9 mouse cellular contexts compared by ENCODE assay signal in the genomic region with DNA sequence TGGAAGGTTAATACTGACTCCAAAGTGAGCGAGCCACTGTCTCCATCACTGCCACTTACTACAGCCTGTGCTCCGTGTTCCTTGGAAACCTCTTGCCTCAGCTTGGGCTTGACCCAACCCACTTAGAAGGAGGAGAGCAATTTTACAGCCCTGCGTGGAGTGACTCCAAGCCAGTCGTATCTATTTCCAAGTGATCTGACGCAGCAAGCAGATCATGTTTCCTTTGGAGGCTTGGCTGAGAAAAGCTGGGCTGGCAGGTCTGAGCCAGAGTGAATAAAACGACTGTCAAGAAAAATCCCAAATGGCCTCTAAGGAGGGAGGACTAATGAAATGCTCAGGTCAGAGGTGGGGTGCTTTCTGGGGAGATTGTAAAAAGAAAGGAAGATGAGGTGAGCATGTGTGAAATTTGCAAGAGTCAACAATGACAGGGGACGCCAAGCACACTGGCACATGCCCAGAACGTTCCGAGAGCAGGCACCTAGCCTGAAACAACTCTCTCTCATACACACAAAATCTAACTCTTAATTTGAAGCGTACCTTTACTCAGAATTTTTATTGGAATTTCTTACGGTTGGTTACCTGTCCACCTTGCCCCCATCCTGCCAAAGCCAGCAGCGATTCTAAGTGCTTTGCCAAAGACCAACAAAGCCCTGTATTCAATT.
DNase-seq lines count a peak whose midpoint lies in the region; ATAC-seq and TF ChIP-seq lines count a peak whose summit lies in the region.
"Had no signal": no experiment of that assay in that cellular context is flagged by ENCODE, and none has a peak within 500 bp of the region (broad histone marks: within the 10 kb centered on the region; RNA-seq: fewer than 3 reads in every experiment).

No protein-coding gene starts in this region.

- H3K9me3 ChIP-seq in heart, embryonic 11.5 days (replicated peaks; ENCODE audit: control insufficient read depth, low read length): no peaks in the 10 kb centered on the region
- no peaks in the 10 kb centered on the region for H3K9me3 ChIP-seq in forebrain, postnatal 0 days (ENCODE audit: low read length)
- H3K9me3 ChIP-seq in hindbrain, postnatal 0 days (ENCODE audit: low read length): no peaks in the 10 kb centered on the region
- H3K9me3 ChIP-seq in lung, postnatal 0 days (ENCODE audit: low read length): no peaks in the 10 kb centered on the region
- no peaks in the 10 kb centered on the region; the same call in 1 of the 2 replicates for H3K9me3 ChIP-seq in midbrain, embryonic 16.5 days (replicated peaks; ENCODE audit: control insufficient read depth, low read length, poor library complexity, severe bottlenecking)
- H3K9me3 ChIP-seq: G1E had no signal

- 57% methylated on average over 12 of the region's 12 CpGs for WGBS in heart, embryonic 11.5 days (ENCODE audit: insufficient replicate concordance)
- 37% methylated on average over 12 of the region's 12 CpGs for WGBS in forebrain, postnatal 0 days
- 40% methylated on average over 12 of the region's 12 CpGs for WGBS in hindbrain, postnatal 0 days
- WGBS in lung, postnatal 0 days: 33% methylated on average over 12 of the region's 12 CpGs
- WGBS in midbrain, embryonic 16.5 days: 58% methylated on average over 12 of the region's 12 CpGs

- TF ChIP-seq CTCF in forebrain, postnatal 0 days (IDR thresholded peaks at IDR 0.05; ENCODE audit: low read depth): no peak
- no peak for TF ChIP-seq CTCF in hindbrain, postnatal 0 days (IDR thresholded peaks at IDR 0.05; ENCODE audit: low read depth)
- no peak for TF ChIP-seq CTCF in lung, postnatal 0 days (IDR thresholded peaks at IDR 0.05)

- H3K36me3 ChIP-seq in heart, embryonic 11.5 days (ENCODE audit: control insufficient read depth, insufficient read depth, low read length): no peaks in the 10 kb centered on the region
- H3K36me3 ChIP-seq in forebrain, postnatal 0 days (ENCODE audit: insufficient read depth): no peaks in the 10 kb centered on the region
- no peaks in the 10 kb centered on the region for H3K36me3 ChIP-seq in hindbrain, postnatal 0 days (ENCODE audit: insufficient read depth, low read length)
- H3K36me3 ChIP-seq in lung, postnatal 0 days (ENCODE audit: insufficient read depth, low read length): no peaks in the 10 kb centered on the region
- no peaks in the 10 kb centered on the region for H3K36me3 ChIP-seq in midbrain, embryonic 16.5 days (ENCODE audit: control insufficient read depth, insufficient read depth, low read length)
- H3K36me3 ChIP-seq: G1E had no signal

- H3K4me1 ChIP-seq in heart, embryonic 11.5 days (ENCODE audit: control insufficient read depth, insufficient read depth, low read length): peaks cover 12% of the 10 kb centered on the region; the same call in 1 of the 2 replicates
- no peaks in the 10 kb centered on the region for H3K4me1 ChIP-seq in forebrain, postnatal 0 days (ENCODE audit: insufficient read depth)
- H3K4me1 ChIP-seq in hindbrain, postnatal 0 days (ENCODE audit: insufficient read depth, low read length): no peaks in the 10 kb centered on the region; the same call in 1 of the 2 replicates
- H3K4me1 ChIP-seq in lung, postnatal 0 days (ENCODE audit: insufficient read depth, low read depth, low read length): peaks cover 4% of the 10 kb centered on the region; the same call in 1 of the 2 replicates
- peaks cover 2% of the 10 kb centered on the region; the same call in 1 of the 2 replicates for H3K4me1 ChIP-seq in midbrain, embryonic 16.5 days (ENCODE audit: control insufficient read depth, insufficient read depth, low read length)

- no peak overlapping the region for H3K9ac ChIP-seq in heart, embryonic 11.5 days (ENCODE audit: low read depth, low read length)
- H3K9ac ChIP-seq in forebrain, postnatal 0 days: no peak overlapping the region
- no peak overlapping the region for H3K9ac ChIP-seq in hindbrain, postnatal 0 days (replicated peaks; ENCODE audit: low read length)
- H3K9ac ChIP-seq in lung, postnatal 0 days (replicated peaks; ENCODE audit: low read depth): no peak overlapping the region
- no peak overlapping the region for H3K9ac ChIP-seq in midbrain, embryonic 16.5 days (ENCODE audit: low read depth, low read length)

- peak; percentile 52; the same call in 1 of the 2 replicates for TF ChIP-seq EP300 in lung, postnatal 0 days (IDR thresholded peaks at IDR 0.05)

- no peaks in the 10 kb centered on the region for H3K27me3 ChIP-seq in heart, embryonic 11.5 days (ENCODE audit: control insufficient read depth, insufficient read depth, low read length)
- no peaks in the 10 kb centered on the region for H3K27me3 ChIP-seq in forebrain, postnatal 0 days (ENCODE audit: insufficient read depth, low read length)
- no peaks in the 10 kb centered on the region for H3K27me3 ChIP-seq in hindbrain, postnatal 0 days (ENCODE audit: insufficient read depth, low read length)
- no peaks in the 10 kb centered on the region for H3K27me3 ChIP-seq in lung, postnatal 0 days (replicated peaks; ENCODE audit: insufficient read depth, low read length)
- H3K27me3 ChIP-seq in midbrain, embryonic 16.5 days (ENCODE audit: control insufficient read depth, insufficient read depth, low read depth, low read length): no peaks in the 10 kb centered on the region

- no peak overlapping the region for H3K4me3 ChIP-seq in heart, embryonic 11.5 days (ENCODE audit: low read depth, low read length)
- no peak overlapping the region for H3K4me3 ChIP-seq in forebrain, postnatal 0 days (ENCODE audit: low read depth, low read length)
- H3K4me3 ChIP-seq in hindbrain, postnatal 0 days (ENCODE audit: low read length): no peak overlapping the region
- H3K4me3 ChIP-seq in lung, postnatal 0 days (ENCODE audit: low read depth, low read length): no peak overlapping the region
- no peak overlapping the region for H3K4me3 ChIP-seq in midbrain, embryonic 16.5 days (ENCODE audit: low read depth, low read length)

- ATAC-seq in heart, embryonic 11.5 days (replicated peaks; ENCODE audit: insufficient number of reproducible peaks, low FRiP score, low TSS enrichment): no peak
- peak; percentile 66 for ATAC-seq in forebrain, postnatal 0 days
- ATAC-seq in hindbrain, postnatal 0 days: peak; percentile 32; the same call in 1 of the 2 replicates
- peak; percentile 88 for ATAC-seq in lung, postnatal 0 days
- no peak for ATAC-seq in midbrain, embryonic 16.5 days

- no peak overlapping the region for H3K4me2 ChIP-seq in heart, embryonic 11.5 days
- no peak overlapping the region for H3K4me2 ChIP-seq in forebrain, postnatal 0 days (ENCODE audit: low read depth)
- H3K4me2 ChIP-seq in hindbrain, postnatal 0 days (ENCODE audit: low read depth, low read length): no peak overlapping the region
- no peak overlapping the region for H3K4me2 ChIP-seq in lung, postnatal 0 days (replicated peaks; ENCODE audit: low read depth, low read length)
- H3K4me2 ChIP-seq in midbrain, embryonic 16.5 days (ENCODE audit: low read length): no peak overlapping the region

- H3K27ac ChIP-seq in heart, embryonic 11.5 days (ENCODE audit: low read depth, low read length): no peak overlapping the region
- H3K27ac ChIP-seq in forebrain, postnatal 0 days (ENCODE audit: low read depth, low read length): no peak overlapping the region
- H3K27ac ChIP-seq in hindbrain, postnatal 0 days: no peak overlapping the region
- H3K27ac ChIP-seq in lung, postnatal 0 days (ENCODE audit: low read length): peak overlapping the region; percentile 22; the same call in 1 of the 2 replicates
- no peak overlapping the region for H3K27ac ChIP-seq in midbrain, embryonic 16.5 days (ENCODE audit: low read length)

- peak; percentile 99 for DNase-seq in heart, adult 11 months
- peak; percentile 64 for DNase-seq in forebrain, postnatal 0 days
- peak; percentile 56 for DNase-seq in hindbrain, postnatal 0 days (ENCODE audit: low spot score)
- DNase-seq in lung, postnatal 0 days (ENCODE audit: low spot score): peak; percentile 93
- no peak for DNase-seq in spleen, postnatal 36 days (ENCODE audit: low spot score in 2 of 2)
- DNase-seq in cerebellum, adult 9-11 months: no peak

Comparison
In these comparisons a context has a peak if more than half of its experiments do, and no peak if none do; other contexts are left out.
1. DNase-seq: peak in heart, adult 11 months (single experiment), forebrain, postnatal 0 days (single experiment), hindbrain, postnatal 0 days (single experiment) and lung, postnatal 0 days (single experiment); none in spleen, postnatal 36 days (0 of 2) and cerebellum, adult 9-11 months (single experiment).
2. ATAC-seq: peak in forebrain, postnatal 0 days (single experiment), hindbrain, postnatal 0 days (single experiment) and lung, postnatal 0 days (single experiment); none in heart, embryonic 11.5 days (single experiment) and midbrain, embryonic 16.5 days (single experiment).